Mouse (Mus musculus) mouse embryonic stem cell (cell line): ENCODE data around the gene Bbs5.

ENCODE experiments used
- in situ Hi-C, 2 experiments: fragments of 300-500 bp; cut with MboI; formaldehyde crosslinking; loops; 1 replicate in 1 of 2; 3 replicates in 1 of 2; pipeline ENCODE4 v1.14.3; 2019 to 2020; ENCODE audit warnings: low sequenced_read_pairs in 2 of 2, low pct_unique_long_range_greater_than_20kb in 1 of 2, mixed read lengths in 1 of 2; ENCODE audit not compliant: unreplicated experiment in 1 of 2

Gene Bbs5

DNA sequence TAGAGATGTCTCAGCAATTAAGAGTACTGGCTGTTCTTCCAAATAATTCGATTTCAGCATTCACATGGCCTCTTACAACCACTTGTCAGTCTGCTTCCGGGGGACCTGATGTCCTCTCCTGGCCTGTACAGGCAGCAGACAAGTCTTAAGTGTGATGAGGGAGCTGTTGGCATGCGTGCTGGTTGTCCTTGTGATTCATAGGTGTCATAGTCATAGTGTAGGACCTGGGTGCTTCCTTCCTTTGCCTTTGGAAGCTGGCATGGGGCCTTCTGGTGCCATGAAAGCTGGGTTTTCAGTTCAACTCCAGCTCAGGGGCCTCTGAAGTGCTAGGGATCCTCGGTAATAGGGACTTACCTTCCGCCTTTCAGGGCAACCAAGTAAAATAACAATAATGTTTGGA lies 67.2 kb downstream of the Bbs5 start:
- in situ Hi-C loops = no loop called here

DNA sequence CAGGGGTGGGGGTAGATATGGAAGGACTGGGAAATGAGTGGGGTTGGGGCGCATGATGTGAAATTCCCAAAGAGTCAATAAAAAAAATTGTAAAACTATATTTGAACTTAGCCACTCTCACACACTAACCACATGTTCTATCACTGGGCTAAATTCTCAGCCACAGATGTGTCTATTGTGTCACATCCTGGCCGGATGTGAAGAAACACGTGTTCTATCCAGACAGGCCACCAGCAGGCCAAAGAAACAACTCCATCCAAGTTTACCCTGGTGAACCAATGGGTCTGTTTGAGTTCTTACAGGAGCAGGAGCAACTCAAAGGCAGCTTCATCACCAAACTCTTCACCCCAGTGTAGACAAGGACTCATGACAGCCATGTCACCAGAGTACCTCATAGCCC lies 69.5 kb downstream of the Bbs5 start:
- in situ Hi-C loops = no loop called here
